Mouse (Mus musculus) macrophage (primary cell): ENCODE results near the gene Cdc42. TPM values are rescaled to one million over a fixed set of nuclear protein-coding genes. Genes with fewer than 3 reads are reported as not detected.

Source experiments
- H3K27ac ChIP-seq: fragments of 350-480 bp; formaldehyde crosslinking; 2 replicates; pipeline ENCODE4 v1.9.0; 2021
- H3K36me3 ChIP-seq: fragments of 350-480 bp; formaldehyde crosslinking; 2 replicates; pipeline ENCODE4 v1.9.0; 2021; ENCODE audit errors: inconsistent target
- H3K4me3 ChIP-seq: fragments of 350-480 bp; formaldehyde crosslinking; 2 replicates; pipeline ENCODE4 v1.9.0; 2021; ENCODE audit errors: inconsistent target
- H3K79me2 ChIP-seq: fragments of 350-480 bp; formaldehyde crosslinking; 2 replicates; pipeline ENCODE4 v1.9.0; 2021; ENCODE audit errors: inconsistent target
- WGBS: methylation state at CpG from one replicate; pipeline ENCODE4 v1.1.7; 2026; ENCODE audit warnings: inconsistent platforms; ENCODE audit not compliant: missing documents; 5-methylcytosine and 5-hydroxymethylcytosine counted together
- polyA plus RNA-seq: library from polyadenylated mRNA; stranded (reverse); fragments of 250-400 nt; gene quantifications from 3 replicates; pipeline ENCODE4 v1.2.4, GENCODE M21; 2018; ENCODE audit warnings: inconsistent platforms
- total RNA-seq, 78 experiments: library from RNA; depleted of rRNA; stranded (reverse); fragments of 250-400 nt; gene quantifications; 1 replicate in 9 of 78; 2 replicates in 24 of 78; 3 replicates in 43 of 78; 4 replicates in 2 of 78; pipeline ENCODE4 v1.2.4; 2018; ENCODE audit warnings: inconsistent platforms in 56 of 78

Gene Cdc42
- total RNA-seq (2018; cell fraction: chromatin; rRNA removed), result 100 to 1,000 TPM; 124 to 290 (median 239) TPM
- total RNA-seq (2018; cell fraction: cytosol; rRNA removed), result 100 to 1,000 TPM; 731 to 913 (median 795) TPM
- 100 to 1,000 TPM; 294 to 817 (median 419) TPM for total RNA-seq (2018; cell fraction: nucleus; rRNA removed)
- polyA plus RNA-seq, result 706 to 958 TPM (median 881 TPM) in 3 replicates

DNA sequence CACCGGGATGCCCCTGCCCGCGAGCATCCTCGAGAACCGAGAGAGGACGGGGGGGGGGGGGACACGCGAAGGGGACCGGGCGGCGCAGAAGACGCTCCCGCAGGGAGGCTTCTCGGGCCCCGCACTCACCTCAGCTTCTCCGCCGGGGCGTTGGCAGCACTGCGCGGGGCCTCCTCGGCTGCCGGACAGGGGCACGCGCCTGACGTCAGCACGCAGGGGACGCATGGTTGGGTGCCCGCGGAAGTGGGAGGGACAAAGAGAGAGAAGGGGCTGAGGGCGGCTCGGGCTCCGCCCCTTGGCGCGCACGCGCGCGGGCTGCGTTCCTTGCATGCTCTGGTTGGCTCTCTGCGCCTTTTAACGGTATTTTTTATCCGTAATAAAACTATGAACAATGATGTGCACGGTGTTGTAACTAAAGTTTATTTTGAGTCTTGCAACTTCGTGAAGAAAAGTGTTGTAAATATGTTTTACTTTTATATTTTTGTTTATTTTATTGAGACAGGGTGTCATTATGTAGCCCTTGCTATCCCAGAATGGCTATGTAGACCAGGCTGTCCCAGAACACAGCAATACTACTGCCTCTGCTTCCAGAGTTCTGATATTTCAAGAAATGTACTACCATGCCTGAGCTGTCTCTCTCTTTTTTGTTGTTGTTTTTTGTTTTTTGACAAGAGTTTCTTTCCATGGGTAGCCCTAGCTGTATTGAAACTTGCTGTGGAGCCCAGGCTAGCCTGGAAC, at the start of gene Cdc42:
Cdc42 (minus strand) TSS at position 204 of the 738 bp plus-strand sequence.
- no peaks in the 10 kb centered on the region for H3K36me3 ChIP-seq
- peak within 1 kb of the TSS; percentile 86 for H3K27ac ChIP-seq
- peaks cover 40% of the 10 kb centered on the region for H3K79me2 ChIP-seq
- H3K4me3 ChIP-seq, result peak within 1 kb of the TSS; percentile 57
- under 1% methylated on average over 30 of the region's 44 CpGs for WGBS

DNA sequence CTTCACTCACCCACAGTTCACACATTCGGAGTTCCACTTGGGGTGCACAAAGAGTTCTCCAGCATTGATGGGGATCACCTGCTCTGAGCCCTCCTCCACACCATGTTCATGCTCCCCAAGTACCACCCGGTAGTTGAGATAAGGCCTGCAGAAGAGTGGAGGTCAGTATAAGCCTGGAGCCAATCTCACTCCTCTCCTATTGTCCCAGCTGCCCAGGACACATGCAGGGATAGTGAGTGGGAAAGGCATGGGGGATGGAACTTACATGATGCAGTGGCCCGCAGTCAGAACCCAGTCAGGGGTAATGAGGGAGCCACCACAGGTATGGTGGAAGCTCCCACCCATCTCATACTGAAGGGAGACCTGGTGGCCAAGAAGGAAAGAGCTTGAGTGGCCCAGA, 48.1 kb upstream of the Cdc42 start:
- 91% methylated on average over 3 of the region's 3 CpGs for WGBS
- Histone ChIP-seq H3K4me3 (no peak overlapping the region), H3K79me2 (no peaks in the 10 kb centered on the region), H3K27ac (no peak overlapping the region), H3K36me3 (no peaks in the 10 kb centered on the region)

DNA sequence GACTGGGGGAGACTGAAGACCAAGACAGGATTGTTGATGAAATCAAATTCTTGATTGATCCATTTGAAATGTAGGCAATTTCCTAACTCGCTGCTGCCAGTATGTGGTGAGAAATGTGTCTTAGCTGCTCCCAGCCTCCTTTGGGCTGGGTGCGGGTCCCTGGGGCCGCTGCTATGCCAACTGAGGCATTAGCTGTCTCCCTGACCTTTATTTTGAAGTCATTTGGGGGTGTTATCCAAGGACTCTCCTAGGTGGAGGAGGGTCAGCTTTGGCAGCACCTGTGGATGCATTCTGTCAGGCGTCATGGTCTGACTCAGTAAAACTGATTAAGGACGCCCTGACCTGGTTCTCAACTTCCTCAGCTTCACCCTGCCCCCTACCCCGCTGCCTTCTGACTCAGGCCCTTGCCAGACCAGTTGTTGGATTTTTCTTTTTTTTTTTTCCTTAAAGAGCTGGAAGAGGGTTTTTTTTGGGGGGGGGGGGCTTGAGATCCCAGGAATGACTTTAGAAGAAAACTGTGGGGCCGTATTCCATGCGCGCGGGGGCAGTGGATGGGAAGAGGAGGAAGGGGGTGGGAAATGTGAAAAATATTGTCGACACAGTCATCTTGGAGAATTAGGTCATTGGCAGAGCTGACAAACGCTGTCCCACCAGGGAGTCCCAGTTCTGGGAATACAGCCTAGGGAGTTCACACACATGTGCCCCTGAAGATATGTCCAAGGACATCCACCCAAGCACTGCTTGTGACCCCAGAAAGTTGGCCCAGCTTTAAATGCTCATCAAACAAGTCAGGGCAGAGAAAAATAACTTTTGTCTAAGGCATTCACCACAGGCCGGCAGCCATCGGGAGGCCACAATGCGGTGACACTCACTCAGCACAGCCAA, 39.4 kb upstream of the Cdc42 start:
- no peaks in the 10 kb centered on the region for H3K36me3 ChIP-seq
- no peak overlapping the region for H3K27ac ChIP-seq
- no peak overlapping the region for H3K4me3 ChIP-seq
- H3K79me2 ChIP-seq, result no peaks in the 10 kb centered on the region
- WGBS, result 82% methylated on average over 15 of the region's 15 CpGs

- WGBS, result 83% methylated on average over 9 of the region's 9 CpGs
- Histone ChIP-seq H3K4me3 (no peak overlapping the region), H3K27ac (no peak overlapping the region), H3K36me3 (no peaks in the 10 kb centered on the region), H3K79me2 (peaks cover 10% of the 10 kb centered on the region; the same call in 1 of the 2 replicates)
Measured at GRCm38 (mm10) chr4:137393378-137394135, 36.0 kb upstream of the Cdc42 start.

- Histone ChIP-seq H3K79me2 (peaks cover 11% of the 10 kb centered on the region; the same call in 1 of the 2 replicates), H3K27ac (no peak overlapping the region), H3K4me3 (no peak overlapping the region), H3K36me3 (no peaks in the 10 kb centered on the region)
- WGBS, result 88% methylated on average over 6 of the region's 9 CpGs
Measured at GRCm38 (mm10) chr4:137392874-137393273, 35.4 kb upstream of the Cdc42 start.

DNA sequence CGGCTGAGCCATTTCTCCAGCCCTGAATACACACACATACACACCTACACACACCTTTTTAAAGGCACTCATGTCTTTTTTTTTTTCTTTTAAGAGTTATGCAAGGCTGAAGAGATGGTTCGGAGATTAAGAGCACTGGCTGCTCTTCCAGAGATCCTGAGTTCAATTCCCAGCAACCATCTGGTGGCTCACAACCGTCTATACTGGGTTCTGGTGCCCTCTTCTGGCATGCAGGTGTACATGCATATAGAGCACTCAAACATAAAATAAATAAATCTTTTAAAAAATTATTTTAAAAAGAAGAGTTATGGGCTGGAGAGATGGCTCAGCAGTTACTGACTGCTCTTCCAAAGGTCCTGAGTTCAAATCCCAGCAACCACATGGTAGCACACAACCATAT, 33.8 kb upstream of the Cdc42 start:
- Histone ChIP-seq H3K36me3 (no peaks in the 10 kb centered on the region), H3K79me2 (peaks cover 23% of the 10 kb centered on the region), H3K27ac (no peak overlapping the region), H3K4me3 (no peak overlapping the region)
- WGBS, result 87% methylated on average over 3 of the region's 3 CpGs

- H3K27ac ChIP-seq, result no peak overlapping the region
- no peak overlapping the region for H3K4me3 ChIP-seq
- H3K36me3 ChIP-seq, result no peaks in the 10 kb centered on the region
- peaks cover 23% of the 10 kb centered on the region for H3K79me2 ChIP-seq
- WGBS, result 95% methylated on average over 4 of the region's 4 CpGs
Measured at GRCm38 (mm10) chr4:137390196-137390595, 32.7 kb upstream of the Cdc42 start.

- 9% methylated on average over 5 of the region's 6 CpGs for WGBS
- H3K4me3 ChIP-seq, result peak overlapping the region; percentile 93
- H3K27ac ChIP-seq, result peak overlapping the region; percentile 96
Measured at GRCm38 (mm10) chr4:137388983-137389382, 31.5 kb upstream of the Cdc42 start.

GRCm38 (mm10) chr4:137388059-137388794, 30.7 kb upstream of the Cdc42 start:
- H3K27ac ChIP-seq, result peak overlapping the region; percentile 96
- no peaks in the 10 kb centered on the region for H3K36me3 ChIP-seq
- peak overlapping the region; percentile 93 for H3K4me3 ChIP-seq
- WGBS, result 1% methylated on average over 46 of the region's 46 CpGs
- peaks cover 23% of the 10 kb centered on the region for H3K79me2 ChIP-seq

More at GRCm38 (mm10) chr4:137388983-137389382, 31.5 kb upstream of the Cdc42 start:
- Histone ChIP-seq H3K79me2 (peaks cover 23% of the 10 kb centered on the region), H3K36me3 (no peaks in the 10 kb centered on the region)

- H3K4me3 ChIP-seq, result peak overlapping the region; percentile 93
- peak overlapping the region; percentile 96 for H3K27ac ChIP-seq
- peaks cover 23% of the 10 kb centered on the region for H3K79me2 ChIP-seq
- H3K36me3 ChIP-seq, result no peaks in the 10 kb centered on the region
- 0% methylated on average over 19 of the region's 20 CpGs for WGBS
Measured at GRCm38 (mm10) chr4:137387482-137388058, 30.1 kb upstream of the Cdc42 start.

DNA sequence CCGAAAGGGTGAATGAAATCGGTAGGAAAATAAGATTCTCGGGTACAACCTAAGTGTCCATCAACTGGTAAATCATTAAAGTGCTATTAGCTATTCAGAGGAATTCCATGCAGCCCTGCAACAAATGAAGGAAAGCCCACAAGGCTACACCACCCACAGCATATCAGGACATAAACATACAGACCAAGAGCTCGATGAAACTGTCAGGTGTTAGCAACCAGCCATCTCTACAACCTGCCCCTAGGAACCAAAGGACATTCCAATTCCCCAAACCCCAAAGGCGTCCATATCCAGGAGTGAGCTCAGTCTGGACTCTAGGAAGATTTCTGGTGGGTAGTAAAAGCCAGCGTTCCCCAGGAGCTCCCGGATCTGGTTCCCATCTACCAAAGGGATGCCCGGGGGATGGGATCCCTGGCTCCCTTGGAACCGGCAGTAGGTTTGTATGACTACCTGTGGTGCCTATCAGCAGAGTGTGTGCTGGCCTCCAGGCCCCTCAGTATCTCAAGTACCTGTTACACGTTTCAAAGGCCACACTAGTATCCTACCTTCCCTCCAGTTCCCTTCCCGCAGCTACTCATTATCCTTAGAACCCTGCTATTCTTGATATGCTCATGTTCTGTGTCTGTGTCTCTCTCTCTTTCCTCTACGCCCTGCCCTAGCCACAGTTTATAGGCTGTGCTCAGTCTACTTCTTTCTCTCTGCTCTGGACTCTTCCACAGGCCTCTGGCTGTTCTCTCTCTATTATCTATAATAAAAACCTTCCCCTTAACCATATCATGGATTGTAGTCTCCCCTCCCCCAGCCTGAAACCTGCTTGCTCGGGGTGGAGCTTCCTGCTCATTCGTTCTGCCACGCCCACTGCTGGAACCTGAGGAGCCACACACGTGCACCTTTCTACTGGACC, 23.4 kb upstream of the Cdc42 start:
- no peak overlapping the region for H3K27ac ChIP-seq
- peaks cover 37% of the 10 kb centered on the region; the same call in 1 of the 2 replicates for H3K79me2 ChIP-seq
- H3K36me3 ChIP-seq, result no peaks in the 10 kb centered on the region
- 78% methylated on average over 12 of the region's 16 CpGs for WGBS
- H3K4me3 ChIP-seq, result no peak overlapping the region

DNA sequence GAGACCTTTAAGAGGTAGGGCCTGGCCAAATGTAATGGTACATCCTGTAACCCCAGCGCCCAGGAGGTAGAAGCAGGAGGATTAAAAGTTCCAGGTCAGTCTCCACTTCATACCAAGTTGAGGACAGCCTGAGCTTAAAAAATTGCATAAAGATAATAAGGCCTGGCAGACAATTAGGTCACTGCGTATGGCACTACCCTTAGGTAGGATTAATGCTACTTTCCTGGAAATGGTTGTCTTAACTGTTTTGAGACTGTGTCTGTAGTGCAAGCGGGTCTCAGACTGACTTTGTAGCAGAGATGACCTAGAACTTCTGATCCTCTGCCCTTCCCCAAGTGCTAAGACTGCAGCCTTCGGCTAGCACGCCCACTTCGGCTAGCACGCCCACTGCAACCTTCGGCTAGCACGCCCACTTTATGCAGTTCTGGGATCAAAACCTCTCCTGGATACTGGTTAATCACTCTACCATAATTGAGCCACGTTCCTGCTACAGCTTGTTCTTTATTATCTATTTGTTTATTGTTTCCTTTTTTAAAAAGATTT, 22.3 kb upstream of the Cdc42 start:
- H3K79me2 ChIP-seq, result peaks cover 37% of the 10 kb centered on the region; the same call in 1 of the 2 replicates
- H3K4me3 ChIP-seq, result no peak overlapping the region
- H3K27ac ChIP-seq, result no peak overlapping the region
- 93% methylated on average over 10 of the region's 10 CpGs for WGBS
- H3K36me3 ChIP-seq, result no peaks in the 10 kb centered on the region
